Mouse (Mus musculus) frontal cortex, adult 2 months (tissue): ENCODE data around the gene Klk1b3. TPM values are rescaled to one million over a fixed set of nuclear protein-coding genes. Genes with fewer than 3 reads are reported as not detected.
A peak's percentile ranks its signal among the peaks of the same experiment; 100 is the strongest.
"Not testable (repeated sequence)": the region's sequence is repeated elsewhere in the genome, so short reads cannot be mapped to it uniquely, and the experiment has no call there.

ENCODE experiments used
- DNase-seq, 2 experiments: peaks; one replicate each; pipeline ENCODE4 v3.0.0; 2022; ENCODE audit warnings: low spot score in 1 of 2; ENCODE audit errors: extremely low spot score in 1 of 2
- polyA plus RNA-seq: library from polyadenylated mRNA; depleted of rRNA; stranded (reverse); fragments of >200 nt; gene quantifications from 2 replicates; pipeline ENCODE4 v1.2.3, GENCODE M21; 2012; rRNA removed

The Klk1b3 gene
- not detected in 2 replicates for polyA plus RNA-seq

DNA sequence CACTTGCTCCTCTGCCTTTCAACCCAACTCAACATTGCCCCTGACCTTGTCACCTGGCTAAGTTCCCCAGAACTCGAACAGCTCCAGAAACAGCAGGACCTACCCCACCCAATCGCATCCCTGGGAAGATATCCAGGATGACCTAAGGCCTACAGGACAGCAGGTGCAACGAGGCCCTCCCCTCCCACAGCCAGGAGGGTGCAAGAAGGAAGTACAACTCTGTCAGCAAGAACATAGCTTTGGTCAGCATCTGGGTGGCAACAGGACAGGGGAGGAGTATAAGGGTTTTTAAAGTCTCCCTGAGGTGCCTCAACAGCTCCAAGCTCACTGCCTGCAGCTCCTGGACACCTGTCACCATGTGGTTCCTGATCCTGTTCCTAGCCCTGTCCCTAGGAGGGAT lies at the start of gene Klk1b3:
TSS of gene Klk1b3 (plus strand) at position 301 of the 400 bp plus-strand sequence.
- no peak for DNase-seq

DNA sequence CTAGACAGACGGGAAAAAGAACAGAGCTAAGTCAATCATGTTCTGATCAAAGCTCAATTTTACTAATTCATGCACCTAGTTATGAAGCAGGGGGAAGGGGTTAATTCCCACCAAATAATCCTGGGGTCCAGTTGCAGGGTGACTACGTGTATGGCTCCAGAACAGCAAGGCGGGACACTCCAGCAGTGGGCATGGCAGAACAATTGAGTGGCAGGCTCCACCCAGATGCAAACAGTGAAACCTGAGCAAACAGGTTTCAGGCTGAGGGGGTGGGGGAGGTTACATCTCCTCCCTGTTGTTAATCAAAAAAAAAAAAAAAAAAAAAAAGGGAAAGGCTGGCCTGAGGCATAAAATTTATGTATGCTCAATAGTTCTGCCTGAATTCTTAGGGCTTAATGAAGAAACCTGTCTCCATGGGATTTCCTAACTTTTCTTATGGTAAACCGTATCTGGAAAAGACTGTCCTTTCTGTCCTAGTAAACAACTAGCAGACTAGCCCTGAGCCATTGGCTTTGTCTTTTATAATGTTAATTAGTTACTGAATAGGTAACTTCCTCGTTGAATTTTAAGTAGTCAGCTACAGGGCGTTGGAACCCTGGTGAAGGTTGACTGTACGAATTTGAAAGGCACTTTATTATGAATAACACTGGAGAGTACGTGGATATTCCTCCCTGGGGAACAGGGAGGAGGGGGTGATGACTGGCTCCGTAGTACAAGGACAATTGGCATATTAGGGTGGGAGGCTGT lies 18.5 kb upstream of the Klk1b3 start:
- no peak for DNase-seq

DNA sequence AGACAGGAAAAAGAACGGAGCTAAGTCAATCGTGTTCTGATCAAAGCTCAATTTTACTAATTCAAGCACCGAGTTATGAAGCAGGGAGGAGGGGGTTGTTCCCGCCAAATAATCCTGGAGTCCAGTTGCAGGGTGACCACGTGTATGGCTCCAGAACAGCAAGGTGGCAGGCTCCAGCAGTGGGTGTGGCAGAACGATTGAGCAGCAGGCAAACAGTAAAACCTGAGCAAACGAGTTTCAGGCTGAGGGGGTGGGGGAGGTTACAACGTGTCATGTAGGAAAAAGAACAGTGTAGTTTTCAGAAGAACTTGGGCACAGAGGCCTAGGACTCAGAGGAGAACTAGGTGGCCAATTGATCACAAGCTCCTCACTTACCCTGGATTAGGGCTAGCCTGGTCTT lies 11.5 kb upstream of the Klk1b3 start:
- not testable (repeated sequence) for DNase-seq

DNA sequence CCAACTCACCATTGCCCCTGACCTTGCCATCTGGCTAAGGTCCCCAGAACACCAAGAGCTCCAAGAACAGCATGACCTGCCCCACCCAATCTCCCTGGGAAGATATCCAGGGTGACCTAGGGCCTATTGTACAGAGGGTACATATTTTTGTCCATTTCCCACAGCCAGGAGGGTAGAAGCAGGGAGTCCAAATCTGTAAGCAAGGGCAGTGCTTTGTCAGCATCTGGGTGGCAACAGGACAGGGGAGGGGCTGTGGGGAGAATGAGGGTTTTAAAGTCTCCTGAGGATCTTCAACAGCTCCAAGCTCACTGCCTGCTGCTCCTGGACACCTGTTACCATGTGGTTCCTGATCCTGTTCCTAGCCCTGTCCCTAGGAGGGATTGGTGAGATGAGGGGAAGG lies 10.1 kb upstream of the Klk1b3 start, which contains the start of gene Klk1b24:
TSS of gene Klk1b24 (plus strand) at position 301 of the 400 bp plus-strand sequence.
- DNase-seq, result not testable (repeated sequence)

DNA sequence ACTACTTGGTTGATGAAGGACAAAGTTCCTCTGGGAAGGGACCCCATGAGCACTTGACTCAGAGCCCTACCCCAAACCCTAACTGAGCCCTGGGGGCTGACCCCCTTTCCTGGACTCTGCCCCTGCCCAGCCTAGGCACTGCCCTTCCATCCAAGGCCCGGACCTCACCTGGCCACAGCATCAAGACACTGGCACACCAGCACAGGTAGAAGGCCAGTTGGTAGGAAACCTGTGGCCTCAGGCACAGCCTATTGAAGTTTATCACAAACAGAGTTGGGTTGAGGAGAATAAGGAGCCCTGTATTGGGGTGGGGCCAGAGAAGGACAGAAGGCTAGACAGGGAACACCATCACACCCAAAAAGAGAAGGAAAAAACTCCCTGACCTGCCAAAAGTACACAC lies 4.5 kb upstream of the Klk1b3 start:
- not testable (repeated sequence) for DNase-seq

DNA sequence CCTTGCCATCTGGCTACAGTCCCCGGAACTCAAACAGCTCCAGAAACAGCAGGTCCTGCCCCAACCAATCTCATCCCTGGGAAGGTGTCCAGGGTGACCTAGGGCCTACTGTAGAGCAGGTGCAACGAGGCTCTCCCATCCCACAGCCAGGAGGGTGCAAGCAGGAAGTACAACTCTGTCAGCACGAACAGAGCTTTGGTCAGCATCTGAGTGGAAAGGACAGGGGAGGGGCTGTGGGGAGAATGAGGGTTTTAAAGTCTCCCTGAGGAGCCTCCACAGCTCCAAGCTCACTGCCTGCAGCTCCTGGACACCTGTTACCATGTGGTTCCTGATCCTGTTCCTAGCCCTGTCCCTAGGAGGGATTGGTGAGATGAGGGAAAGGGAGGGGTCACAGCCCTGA lies 9.1 kb downstream of the Klk1b3 start, which contains the start of gene Klk1b4:
TSS of gene Klk1b4 (plus strand) at position 301 of the 400 bp plus-strand sequence.
- not testable (repeated sequence) for DNase-seq

DNA sequence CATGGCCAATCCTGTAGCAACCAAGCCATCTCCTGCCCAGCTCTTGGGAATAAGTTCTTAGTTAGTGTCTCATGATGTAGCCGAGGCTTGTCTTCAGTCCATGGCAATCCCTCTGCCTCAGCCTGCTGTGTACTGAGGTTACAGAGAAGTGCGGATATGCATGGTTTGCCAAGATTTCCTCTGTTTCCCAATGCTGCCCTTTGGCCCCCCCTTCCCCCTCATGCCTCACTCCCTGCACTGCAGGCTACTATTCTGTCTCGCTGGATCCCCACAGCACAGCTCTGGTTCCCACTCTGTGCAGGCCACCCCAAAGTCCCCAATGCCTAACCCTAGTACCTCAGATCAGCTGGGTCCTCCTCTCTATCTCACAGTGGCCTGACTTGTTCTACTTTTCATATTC lies 10.3 kb downstream of the Klk1b3 start:
- DNase-seq, result no peak

DNA sequence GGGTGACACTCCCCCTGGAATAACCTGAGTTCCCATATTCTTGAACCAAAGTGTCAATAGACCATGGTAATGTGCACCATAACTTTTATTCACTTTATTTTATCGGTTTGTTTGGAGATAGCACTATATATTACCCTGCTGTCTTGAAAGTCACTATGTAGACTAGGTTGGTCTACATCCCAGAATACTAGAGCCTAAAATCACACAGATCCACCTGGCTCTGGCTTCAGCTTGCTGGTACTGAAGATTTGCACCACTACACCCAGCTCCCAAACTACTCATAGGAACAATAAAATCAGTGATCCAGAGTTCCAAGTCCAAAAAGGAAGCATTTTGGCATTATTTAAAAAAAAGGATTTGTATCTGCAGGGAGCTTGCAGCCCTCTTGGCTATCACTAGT lies 17.7 kb downstream of the Klk1b3 start, which contains the start of gene Klk1b5:
TSS of gene Klk1b5 (plus strand) at position 301 of the 400 bp plus-strand sequence.
- no peak for DNase-seq

DNA sequence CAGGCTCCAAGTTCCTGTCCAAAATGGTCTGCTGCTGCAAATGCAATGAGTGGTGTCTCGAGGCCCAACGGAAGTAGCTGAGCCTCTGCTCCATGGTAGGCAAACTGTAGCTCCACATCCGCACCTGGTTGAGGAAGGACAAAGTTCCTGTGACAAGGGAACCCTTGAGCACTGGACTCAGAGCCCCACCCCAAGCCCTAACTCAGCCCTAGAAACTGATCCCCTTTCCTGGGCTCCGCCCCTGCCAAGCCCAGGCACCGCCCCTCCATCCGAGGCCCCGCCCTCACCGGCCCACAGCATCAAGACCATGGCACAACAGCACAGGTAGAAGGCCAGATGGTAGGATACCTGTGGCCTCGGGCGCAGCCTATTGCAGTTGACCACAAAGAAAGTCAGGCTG lies 23.6 kb downstream of the Klk1b3 start:
- DNase-seq, result not testable (repeated sequence)

DNA sequence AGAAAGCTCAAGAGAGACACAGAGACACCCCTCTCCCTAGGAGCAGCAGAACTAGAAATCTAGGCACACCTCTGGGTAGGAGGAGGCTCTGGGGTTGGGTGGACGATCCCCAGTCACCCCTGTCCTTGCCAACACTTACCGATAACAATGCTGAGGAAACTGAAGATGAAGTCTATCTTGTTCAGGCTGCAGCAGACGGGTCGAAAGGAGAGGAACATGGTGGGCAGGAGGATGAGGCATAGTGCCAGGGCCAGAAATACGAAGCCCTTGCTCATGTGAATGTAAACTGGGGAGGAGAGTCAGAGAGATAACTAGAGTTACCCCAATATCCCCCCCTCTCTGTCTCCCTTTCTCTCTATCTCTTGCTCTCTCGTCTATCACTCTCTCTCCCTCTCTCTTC lies 24.3 kb downstream of the Klk1b3 start:
- not testable (repeated sequence) for DNase-seq

DNA sequence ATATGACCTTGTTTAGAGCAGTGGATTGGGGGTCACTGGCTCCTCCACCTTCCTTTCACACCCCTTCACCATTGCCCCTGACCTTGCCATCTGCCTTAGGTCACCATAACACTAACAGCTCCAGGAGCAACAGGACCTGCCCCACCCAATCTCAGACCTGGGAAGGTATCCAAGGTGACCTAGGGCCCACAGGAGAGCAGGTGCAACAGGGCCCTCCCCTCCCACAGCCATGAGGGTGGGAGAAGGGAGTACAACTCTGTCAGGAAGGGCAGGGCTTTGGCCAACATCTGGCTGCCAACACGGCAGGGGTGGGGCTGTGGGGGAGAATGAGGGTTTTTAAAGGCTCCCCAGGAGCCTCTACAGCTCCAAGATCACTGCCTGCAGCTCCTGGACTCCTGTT lies 27.1 kb downstream of the Klk1b3 start, which contains the start of gene Klk1:
TSS of gene Klk1 (plus strand) at position 285 of the 400 bp plus-strand sequence.
- DNase-seq, result no peak

DNA sequence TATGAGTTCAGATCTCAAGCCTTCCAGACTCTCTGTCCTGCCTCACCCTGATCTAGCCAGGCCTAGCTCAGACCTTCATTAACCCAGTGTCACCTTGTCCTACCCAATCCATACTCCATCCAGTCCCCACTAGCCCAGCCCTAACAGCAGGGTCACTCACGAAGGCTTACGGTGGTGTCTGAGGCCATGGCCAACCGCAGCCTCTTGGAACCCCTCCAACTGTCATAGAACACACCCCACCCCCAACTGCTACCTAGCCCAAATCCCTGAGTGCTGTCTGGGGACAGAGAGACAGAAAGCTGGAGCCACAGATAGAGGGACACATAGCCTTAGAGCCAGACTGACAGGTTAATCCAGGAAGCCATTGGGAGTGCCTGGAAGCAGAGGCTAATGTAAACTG lies 37.9 kb downstream of the Klk1b3 start, which contains the start of gene Gm36864:
TSS of gene Gm36864 (plus strand) at position 269 of the 400 bp plus-strand sequence.
- DNase-seq, result no peak

DNA sequence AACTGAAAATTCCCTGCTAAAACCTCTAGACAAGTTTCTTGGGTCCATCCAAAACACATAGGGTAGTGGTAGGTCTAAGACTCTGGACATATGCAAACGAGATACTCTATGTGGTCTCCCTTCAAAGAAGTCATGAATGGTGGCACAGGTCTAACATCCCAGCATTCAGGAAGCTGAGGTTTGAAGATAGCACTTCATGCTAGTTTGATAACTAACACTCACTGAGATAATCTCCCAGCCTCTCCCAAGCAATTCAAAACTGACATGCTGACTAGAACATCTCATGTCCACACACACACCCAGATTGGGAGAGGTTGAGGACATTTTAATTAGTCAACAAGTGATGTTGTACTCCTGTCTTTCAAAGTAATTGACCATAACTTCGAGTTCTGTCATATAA lies 41.9 kb downstream of the Klk1b3 start:
- no peak for DNase-seq

DNA sequence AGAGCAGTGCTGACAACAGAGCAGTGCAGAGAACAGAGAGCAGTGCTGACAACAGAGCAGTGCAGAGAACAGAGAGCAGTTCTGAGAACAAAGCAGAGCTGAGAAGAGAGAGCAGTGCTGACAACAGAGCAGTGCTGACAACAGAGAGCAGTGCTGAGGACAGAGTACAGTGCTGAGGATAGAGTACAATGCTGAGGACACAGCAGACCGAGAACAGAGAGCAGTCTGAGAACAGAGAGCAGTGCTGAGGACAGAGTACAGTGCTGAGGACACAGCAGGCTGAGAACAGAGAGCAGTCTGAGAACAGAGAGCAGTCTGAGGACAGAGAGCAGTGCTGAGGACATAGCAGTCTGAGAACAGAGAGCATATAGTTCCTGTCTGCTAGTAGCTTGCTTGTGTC lies 42.7 kb downstream of the Klk1b3 start:
- no peak for DNase-seq

DNA sequence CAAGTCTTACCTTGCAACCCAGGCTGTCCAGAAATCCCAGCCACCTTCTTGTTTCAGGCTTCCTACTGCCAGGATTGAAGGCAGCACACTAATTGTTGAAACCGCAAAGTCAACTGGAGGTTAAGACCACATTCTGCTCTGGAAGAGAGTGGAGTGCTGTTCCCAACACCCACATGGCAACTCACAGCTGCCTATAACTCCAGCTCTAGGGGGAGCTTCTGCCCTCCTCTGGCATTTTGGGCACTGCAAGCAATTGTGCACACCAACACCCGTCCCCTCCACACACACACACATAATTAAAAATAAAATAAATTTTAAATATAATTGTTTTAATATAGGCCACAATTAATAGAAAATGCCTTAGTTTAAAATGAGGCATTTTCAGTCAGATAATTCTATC lies 43.2 kb downstream of the Klk1b3 start:
- DNase-seq, result no peak

DNA sequence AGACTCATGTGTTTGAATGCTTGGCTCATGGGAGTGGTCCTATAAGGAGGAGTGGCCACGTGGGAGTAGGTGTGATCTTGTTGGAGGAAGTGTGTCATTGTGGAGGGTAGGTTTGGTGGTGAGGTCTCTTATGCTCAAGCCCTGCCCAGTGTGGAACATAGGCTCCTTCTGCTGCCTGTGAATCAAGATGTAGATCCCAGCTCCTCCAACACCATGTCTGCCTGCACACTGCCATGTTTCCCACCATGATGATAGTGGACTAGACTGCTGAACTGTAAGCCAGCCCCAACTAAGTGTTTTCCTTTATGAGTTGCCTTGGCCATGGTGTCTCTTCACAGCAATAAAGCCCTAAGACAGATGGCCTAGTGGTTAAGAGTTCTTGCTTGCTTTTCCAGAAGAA lies 46.1 kb downstream of the Klk1b3 start:
- DNase-seq, result no peak

DNA sequence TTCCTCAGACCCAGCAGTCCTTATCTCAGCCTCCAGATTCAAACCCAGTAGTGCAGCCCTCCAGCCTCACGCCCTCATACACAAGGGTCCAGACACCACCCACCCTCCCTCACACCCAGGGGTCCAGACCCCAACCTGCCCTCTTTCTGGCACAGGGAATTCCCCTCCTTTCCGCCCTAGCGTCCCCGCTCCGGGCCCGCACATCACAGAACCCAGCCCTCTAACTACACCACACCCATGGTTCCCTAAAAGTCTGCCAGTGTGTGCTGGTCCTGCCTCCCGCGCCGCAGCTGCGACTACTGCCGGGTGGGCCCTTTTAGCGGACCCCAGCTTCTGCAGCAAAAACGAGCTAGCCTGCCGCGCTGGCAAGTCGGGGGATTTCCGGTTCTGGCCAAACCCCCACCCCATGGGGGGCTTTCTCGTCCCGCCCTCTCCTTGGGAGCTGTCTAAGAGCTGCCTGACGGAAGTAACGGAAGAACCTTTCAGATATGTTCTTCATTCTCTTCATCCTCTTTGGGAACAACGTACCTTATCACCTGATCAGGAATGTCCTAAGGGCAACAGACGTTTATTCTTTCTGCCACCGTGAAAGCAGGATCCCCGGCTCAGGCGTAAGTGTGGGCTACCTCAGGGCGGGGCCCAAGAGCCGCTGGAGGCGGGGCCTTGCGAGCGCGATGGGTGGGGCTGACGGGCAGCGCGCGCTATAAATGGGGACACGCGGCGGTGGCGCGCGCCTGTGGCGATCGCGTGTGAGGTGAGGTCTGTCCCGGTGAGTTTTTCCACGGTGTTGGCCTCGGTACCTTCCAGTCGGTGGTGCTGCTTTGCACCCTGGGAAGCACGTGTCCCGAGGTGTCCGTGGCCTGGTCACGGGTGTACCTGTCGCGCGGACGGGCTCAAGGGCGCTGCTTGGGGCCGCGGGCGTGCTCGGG lies 48.3 kb downstream of the Klk1b3 start, which contains the start of the genes 1700028J19Rik and 2410002F23Rik:
TSS of gene 1700028J19Rik (minus strand) at position 641 of the 929 bp plus-strand sequence.
TSS of gene 2410002F23Rik (plus strand) at position 668 of the 929 bp plus-strand sequence.
- DNase-seq, result peak; percentile 83 to 92

DNA sequence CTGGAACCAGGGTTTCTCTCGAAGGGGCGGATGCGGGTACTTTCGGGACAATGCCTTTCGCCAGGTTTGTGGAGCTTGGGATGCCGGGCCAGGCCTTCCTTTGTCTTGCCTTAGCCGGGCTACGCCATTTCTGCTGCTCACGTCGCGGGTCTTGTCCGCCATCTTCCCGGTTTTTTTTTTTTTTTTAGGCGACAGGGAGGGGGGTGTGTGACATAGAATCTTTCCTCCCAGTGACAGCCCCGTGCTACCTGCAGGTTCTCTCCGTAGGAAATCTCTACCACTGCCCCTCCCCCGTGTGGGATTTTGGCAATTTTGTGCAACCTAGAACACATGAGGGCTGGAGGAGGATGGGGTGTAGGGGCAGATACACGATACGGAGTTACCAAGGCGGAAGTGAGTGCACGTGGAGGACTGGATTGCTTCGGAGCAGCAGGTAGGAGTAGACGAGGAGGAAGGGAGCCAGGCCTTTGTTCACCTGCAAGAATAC lies 49.0 kb downstream of the Klk1b3 start:
- peak; percentile 32 to 48 for DNase-seq

DNA sequence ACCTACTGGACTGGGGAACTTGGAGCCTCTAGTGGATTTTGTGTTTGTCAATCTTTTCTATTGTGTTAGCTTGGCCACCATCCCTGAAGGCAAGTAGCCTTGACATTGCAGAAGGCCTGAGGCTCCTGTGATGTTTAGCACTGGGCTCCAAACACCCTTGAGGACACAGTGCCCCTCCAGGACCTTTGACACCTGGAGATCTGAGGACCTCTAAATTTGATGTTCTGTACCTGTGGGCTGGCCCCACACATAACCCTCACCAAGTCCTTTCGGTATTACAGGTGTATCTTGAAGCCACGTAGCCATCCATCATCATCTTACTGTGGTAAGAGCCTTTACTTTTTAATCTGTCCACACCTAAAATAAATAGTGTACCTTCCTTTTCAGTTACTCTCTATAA lies 50.0 kb downstream of the Klk1b3 start:
- DNase-seq, result no peak

DNA sequence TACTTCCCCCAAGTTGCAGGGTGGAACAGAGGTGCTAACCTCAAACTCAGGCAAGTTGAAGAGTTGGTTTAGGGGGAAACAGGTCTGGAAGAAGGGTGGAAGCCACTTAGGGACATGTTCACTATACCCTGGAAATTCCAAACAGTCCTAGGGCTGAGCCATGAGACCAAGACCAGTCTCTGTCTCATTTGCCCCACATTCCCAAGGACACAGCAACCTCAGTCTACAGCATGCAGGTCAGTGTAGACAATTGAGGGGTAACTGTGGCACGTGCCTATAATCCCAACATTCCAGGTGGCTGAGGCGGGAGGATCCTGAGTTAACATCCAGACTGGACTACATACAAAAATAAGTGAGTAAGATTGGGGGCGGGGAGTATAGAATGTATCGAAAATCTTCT lies 51.3 kb downstream of the Klk1b3 start:
- no peak for DNase-seq
